Mouse (Mus musculus) megakaryocyte-erythroid progenitor cell, adult 5 weeks (primary cell): ENCODE results near the gene Klk1b24. TPM values are rescaled to one million over a fixed set of nuclear protein-coding genes. Genes with fewer than 3 reads are reported as not detected.

Experiments used
- polyA plus RNA-seq: library from polyadenylated mRNA; stranded (reverse); fragments of >175 nt; gene quantifications from 2 replicates; pipeline ENCODE4 v1.2.3, GENCODE M21; 2012

Gene Klk1b24
- not detected in 2 replicates for polyA plus RNA-seq

DNA sequence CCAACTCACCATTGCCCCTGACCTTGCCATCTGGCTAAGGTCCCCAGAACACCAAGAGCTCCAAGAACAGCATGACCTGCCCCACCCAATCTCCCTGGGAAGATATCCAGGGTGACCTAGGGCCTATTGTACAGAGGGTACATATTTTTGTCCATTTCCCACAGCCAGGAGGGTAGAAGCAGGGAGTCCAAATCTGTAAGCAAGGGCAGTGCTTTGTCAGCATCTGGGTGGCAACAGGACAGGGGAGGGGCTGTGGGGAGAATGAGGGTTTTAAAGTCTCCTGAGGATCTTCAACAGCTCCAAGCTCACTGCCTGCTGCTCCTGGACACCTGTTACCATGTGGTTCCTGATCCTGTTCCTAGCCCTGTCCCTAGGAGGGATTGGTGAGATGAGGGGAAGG, at the start of gene Klk1b24:
TSS of gene Klk1b24 (plus strand) at position 301 of the 400 bp plus-strand sequence.

GRCm38 (mm10) chr7:44197891-44198290, 9.9 kb downstream of the Klk1b24 start, which contains the start of gene Klk1b3:
Gene Klk1b3, plus strand, starts transcription at chr7:44198191.

GRCm38 (mm10) chr7:44207135-44207534, 19.1 kb downstream of the Klk1b24 start, which contains the start of gene Klk1b4:
Gene Klk1b4, plus strand, starts transcription at chr7:44207435.

DNA sequence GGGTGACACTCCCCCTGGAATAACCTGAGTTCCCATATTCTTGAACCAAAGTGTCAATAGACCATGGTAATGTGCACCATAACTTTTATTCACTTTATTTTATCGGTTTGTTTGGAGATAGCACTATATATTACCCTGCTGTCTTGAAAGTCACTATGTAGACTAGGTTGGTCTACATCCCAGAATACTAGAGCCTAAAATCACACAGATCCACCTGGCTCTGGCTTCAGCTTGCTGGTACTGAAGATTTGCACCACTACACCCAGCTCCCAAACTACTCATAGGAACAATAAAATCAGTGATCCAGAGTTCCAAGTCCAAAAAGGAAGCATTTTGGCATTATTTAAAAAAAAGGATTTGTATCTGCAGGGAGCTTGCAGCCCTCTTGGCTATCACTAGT, 27.6 kb downstream of the Klk1b24 start, which contains the start of gene Klk1b5:
TSS of gene Klk1b5 (plus strand) at position 301 of the 400 bp plus-strand sequence.

DNA sequence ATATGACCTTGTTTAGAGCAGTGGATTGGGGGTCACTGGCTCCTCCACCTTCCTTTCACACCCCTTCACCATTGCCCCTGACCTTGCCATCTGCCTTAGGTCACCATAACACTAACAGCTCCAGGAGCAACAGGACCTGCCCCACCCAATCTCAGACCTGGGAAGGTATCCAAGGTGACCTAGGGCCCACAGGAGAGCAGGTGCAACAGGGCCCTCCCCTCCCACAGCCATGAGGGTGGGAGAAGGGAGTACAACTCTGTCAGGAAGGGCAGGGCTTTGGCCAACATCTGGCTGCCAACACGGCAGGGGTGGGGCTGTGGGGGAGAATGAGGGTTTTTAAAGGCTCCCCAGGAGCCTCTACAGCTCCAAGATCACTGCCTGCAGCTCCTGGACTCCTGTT, 37.0 kb downstream of the Klk1b24 start, which contains the start of gene Klk1:
TSS of gene Klk1 (plus strand) at position 285 of the 400 bp plus-strand sequence.

GRCm38 (mm10) chr7:44235909-44236308, 47.9 kb downstream of the Klk1b24 start, which contains the start of gene Gm36864:
Gene Gm36864, plus strand, starts transcription at chr7:44236177.

Other genes with a start within 250 kb of the Klk1b24 start
- not detected in 2 replicates for gene Klk1b8, start 237.6 kb upstream of the Klk1b24 start, polyA plus RNA-seq
- not detected in 2 replicates for gene Klk1b1, start 221.5 kb upstream of the Klk1b24 start, polyA plus RNA-seq
- not detected in 2 replicates for gene Klk1b9, start 212.2 kb upstream of the Klk1b24 start, polyA plus RNA-seq
- gene Klk1b11, start 192.4 kb upstream of the Klk1b24 start, polyA plus RNA-seq, result 0.15 TPM in 1 of 2 replicates, not detected in the other
- not detected in 2 replicates for gene Klk1b26, start 176.1 kb upstream of the Klk1b24 start, polyA plus RNA-seq
- gene Klk1b27, start 135.9 kb upstream of the Klk1b24 start, polyA plus RNA-seq, result not detected in 2 replicates
- not detected in 2 replicates for gene Klk1b21, start 85.9 kb upstream of the Klk1b24 start, polyA plus RNA-seq
- gene Klk1b22, start 75.6 kb upstream of the Klk1b24 start, polyA plus RNA-seq, result not detected in 2 replicates
- not detected in 2 replicates for gene Klk1b16, start 51.5 kb upstream of the Klk1b24 start, polyA plus RNA-seq
- not detected in 2 replicates for gene Klk1b3, start 10.0 kb downstream of the Klk1b24 start, polyA plus RNA-seq
- gene Klk1b4, start 19.2 kb downstream of the Klk1b24 start, polyA plus RNA-seq, result not detected in 2 replicates
- gene Klk1b5, start 27.7 kb downstream of the Klk1b24 start, polyA plus RNA-seq, result not detected in 2 replicates
- gene Klk1, start 37.1 kb downstream of the Klk1b24 start, polyA plus RNA-seq, result not detected in 2 replicates
- gene Gm36864, start 47.9 kb downstream of the Klk1b24 start, polyA plus RNA-seq, result not detected in 2 replicates
- gene 1700028J19Rik, start 58.5 kb downstream of the Klk1b24 start, polyA plus RNA-seq, result 0.34 TPM in 1 of 2 replicates, not detected in the other
- gene 2410002F23Rik, start 58.5 kb downstream of the Klk1b24 start, polyA plus RNA-seq, result 249 and 336 TPM in 2 replicates
- not detected in 2 replicates for gene Acp4, start 69.1 kb downstream of the Klk1b24 start, polyA plus RNA-seq
- gene Gm15517, start 73.2 kb downstream of the Klk1b24 start, polyA plus RNA-seq, result not detected in 2 replicates
- 5.0 and 6.2 TPM in 2 replicates for gene Clec11a, start 118.7 kb downstream of the Klk1b24 start, polyA plus RNA-seq
- 0.90 and 0.94 TPM in 2 replicates for gene Shank1, start 122.0 kb downstream of the Klk1b24 start, polyA plus RNA-seq
- gene Syt3, start 195.9 kb downstream of the Klk1b24 start, polyA plus RNA-seq, result 1.0 and 1.1 TPM in 2 replicates
- 2.9 and 3.5 TPM in 2 replicates for gene 1700008O03Rik, start 197.6 kb downstream of the Klk1b24 start, polyA plus RNA-seq
- not detected in 2 replicates for gene Lrrc4b, start 240.8 kb downstream of the Klk1b24 start, polyA plus RNA-seq